Mouse (Mus musculus): ENCODE measurements at regions not wholly inside any gene's neighbourhood (a gene's known extent, or its start where the extent isn't known, plus 50 kb on each side); places are given as distances from the start of the nearest gene placed in this dataset. TPM values are rescaled to one million over a fixed set of nuclear protein-coding genes. Genes with fewer than 3 reads are reported as not detected.

Small RNAs in the stretch of these regions (microRNA-seq; reads per million reads assigned to microRNA genes)
- not detected for gene Gm24462

All from gastrocnemius, adult 18-20 months (tissue).